Mouse (Mus musculus) spleen, postnatal 36 days (tissue): ENCODE measurements around the gene Slc9a2.

Experiments
- DNase-seq, 2 experiments: peaks; one replicate each; pipeline ENCODE4 v3.0.0; 2022; ENCODE audit warnings: low spot score in 2 of 2, mixed read lengths in 1 of 2

Slc9a2 gene

DNA sequence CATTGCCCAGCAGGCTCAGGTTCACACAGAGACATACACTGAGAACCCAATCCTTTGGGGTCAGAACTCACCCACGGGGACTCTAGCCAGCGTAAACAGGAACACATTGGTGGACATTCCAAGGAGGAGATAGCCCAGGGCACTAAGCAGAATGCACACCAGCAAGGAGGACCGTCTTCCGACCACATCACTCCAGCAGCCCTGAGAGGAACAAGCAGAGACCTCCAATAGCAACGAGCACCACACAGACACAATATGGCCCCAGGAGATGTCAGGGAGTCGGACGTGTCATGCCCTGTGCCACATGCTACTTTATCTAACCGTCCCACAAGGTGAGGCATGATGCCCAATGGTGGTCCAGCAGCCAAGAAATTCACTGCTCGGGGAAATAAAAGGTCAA lies 103.9 kb downstream of the Slc9a2 start:
- DNase-seq = no peak

DNA sequence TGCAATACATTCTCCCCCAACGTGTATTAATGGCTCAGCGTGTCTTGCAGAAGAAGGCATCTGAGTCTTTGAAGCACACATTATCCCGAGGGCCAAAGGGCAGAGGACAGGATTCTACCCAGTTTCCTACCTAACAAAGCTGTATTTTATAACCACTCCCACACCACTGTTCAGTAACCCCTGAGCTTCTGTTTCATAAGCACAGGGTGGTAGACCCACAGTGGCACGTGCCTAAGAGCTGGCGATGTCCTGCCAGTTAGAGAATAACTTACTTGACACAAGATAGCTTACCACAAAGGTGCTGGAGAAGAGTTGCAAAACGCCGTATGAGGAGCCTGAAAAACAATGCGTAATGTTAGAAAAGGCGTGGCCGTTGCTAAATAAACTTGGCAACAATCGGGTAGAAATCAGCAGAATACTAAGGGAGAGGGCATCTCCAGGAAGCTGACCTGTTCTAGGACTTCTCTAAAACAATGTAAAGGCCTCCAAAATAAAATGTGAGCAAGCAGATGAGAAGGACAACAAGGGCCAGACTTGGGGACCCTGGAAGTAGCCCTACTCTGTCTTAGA lies 105.6 kb downstream of the Slc9a2 start:
- DNase-seq = no peak

DNA sequence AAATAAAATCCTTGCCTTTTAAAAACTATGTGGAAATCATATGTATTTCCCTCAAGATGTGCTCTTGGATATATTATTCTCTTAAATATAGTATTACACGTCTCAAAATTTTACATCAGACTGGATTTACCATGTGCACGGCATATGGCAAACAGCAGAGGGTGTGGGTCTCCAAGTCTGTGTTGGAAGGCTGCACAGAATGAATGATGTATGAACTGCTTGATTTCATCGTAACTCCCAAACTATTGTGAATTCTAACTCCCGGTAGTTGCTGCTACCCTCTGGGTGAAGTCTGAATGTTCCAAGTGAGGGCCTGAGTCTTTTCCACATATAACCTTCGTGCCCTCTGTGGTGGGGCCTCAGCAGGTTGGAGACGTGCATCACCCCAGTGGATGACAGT lies 108.6 kb downstream of the Slc9a2 start:
- no peak for DNase-seq

DNA sequence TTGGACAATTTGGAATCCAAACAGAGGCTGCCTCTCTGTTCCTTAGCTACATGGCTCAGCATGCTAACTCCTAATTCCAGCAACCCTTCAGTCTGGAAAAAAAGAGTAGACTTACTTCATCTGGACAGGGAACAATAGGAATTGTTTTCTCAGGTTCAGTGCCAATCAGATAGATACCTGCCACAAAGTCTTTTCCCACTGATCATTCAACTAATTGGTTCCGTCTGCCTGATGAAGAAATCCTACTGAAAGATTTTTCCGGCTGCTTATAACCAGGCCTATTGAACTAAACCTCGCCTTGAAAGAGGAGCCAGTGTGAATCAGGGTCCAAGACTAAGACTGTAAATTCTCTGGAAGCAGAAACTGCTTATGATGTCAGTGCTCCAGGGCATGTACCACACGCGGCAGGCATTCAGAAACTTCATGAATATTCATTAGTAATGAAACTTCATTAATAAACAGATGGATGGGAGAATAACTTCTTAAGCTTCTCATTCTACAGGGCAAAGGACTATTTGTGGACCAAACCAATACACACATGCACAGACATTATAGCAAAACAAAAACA lies 109.4 kb downstream of the Slc9a2 start:
- no peak for DNase-seq

DNA sequence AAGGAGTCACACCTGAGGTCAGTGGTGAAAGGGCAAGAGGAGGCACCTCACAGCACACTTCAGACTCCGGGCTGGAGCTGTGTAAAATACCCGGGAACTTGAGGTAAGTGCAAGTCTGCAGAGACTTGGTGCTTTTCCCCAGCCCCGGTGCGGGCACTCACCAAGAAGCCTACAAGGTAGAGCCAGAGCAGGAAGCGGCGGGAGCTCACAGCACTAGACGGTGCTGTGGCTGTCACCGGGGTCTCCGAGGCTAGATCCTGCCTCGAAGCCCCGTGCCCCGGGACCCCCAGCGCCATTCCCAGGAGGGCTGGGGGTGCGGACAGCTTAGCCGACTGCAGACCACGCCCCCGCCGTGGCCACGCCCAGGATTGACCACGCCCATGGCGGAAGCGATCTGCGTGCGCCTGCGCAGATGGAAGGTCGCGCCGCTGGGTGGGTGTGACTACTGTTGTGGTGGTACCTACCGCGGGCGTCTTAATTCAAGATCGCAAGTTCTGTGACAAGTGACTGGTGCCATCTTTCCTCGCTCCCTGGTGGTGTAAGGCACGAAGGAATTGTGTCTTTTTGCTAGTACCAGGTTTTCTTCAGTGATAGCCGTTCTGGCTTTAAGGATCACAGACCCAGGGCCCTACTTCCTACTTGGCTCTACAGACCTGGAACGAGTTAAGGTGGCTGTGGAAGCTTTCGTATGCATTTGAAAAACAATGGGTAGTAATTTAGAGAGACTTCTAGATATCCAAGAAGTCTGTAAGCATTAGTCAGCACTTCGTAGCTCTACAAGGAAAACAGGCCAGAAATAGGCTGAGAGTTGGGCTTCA lies 110.2 kb downstream of the Slc9a2 start, which contains the start of gene Mfsd9:
Mfsd9 (minus strand) TSS at position 364 of the 818 bp plus-strand sequence.
- peak; percentile 85 for DNase-seq

DNA sequence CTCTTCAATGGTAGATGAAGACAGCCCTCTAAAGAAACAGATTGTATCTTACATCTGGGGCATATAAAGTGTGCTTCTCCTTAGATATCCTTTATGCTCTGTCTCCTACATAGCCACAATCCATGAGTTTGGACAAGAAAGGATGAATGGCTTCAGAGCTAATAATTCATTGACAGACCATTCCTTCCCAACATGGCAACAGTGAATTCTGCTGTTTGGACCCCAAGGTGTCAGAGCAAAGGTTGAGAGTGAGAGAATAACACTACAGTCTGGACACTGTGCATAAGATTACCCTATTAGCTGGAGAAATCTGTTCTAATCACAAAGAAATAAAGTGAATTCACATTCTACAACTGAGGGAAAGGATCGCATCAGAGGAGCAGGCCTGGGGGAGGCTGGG lies 115.1 kb downstream of the Slc9a2 start:
- no peak for DNase-seq

DNA sequence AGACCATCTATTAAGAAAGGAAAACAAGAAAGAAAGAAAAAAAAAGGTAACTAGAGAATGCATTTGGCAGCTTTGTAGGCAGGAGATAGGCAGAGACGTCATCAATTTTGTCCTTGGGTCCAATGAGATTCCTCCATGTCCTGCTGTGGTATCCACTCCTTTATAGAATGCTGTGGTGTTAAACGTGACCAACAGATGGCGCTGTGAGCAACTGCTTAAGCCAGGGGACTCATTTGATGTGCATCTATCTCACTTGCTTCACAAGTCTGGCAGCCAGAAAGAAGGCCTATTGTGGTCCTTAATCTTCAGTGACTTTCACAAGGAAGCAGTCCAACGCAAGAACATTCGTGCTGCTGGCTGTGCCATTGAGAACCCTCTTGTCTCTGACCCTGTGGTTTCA lies 117.0 kb downstream of the Slc9a2 start:
- DNase-seq = peak; percentile 13 to 29

DNA sequence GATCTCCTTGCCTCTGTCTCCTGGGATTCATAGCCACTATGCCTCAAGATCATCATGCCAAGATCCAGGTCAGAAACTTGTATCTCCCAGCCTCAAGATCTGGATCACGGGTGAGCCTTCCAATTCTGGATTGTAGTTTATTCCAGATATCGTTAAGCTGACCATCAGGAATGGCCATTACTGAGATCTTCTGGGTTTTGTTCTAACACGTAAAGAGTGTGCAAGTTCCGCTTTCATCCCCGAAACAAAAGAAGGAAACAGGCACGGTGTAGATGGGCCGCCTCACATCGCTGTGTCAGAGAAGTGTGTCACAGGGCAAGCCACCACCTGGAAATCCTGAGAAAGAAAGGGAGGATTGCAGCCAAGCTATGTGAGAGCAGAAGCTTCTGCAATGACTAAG lies 118.7 kb downstream of the Slc9a2 start:
- DNase-seq = no peak

DNA sequence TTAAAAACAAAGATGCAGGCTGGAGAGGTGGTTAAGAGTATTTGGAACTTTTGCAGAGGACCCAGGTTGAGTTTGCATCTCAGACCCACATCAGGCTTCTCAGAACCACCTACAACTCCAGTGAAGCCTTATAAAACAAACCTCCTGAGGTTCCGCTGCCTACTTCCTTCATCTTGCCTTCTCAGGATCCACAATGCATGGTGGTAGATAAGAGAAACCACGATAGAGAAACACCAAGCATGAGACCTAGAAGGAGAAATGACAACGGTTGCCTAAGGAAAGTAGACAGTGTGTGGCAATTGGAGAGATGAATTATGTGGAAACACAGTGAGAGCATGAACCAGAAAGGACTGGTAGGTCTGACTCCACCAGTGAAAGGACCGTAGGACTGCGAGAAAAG lies 120.5 kb downstream of the Slc9a2 start:
- no peak for DNase-seq

DNA sequence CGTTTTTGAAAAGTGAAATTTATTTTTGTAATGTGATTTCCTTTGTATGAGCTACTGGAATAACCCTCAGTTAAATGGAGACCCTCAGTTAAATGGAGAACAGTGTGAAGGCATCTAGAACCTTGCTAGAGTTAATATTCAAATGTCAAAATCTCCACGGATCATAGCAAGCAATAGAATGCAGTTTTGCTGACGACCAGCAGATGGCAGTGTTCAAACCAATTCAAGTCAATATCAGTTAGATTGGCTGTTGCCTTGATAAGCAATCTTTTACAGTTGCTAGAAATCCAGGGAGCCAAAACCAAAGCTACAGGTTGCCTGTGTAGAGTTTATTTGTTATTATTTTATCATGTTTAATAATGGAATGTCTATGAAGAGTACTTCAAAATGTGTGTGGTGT lies 122.4 kb downstream of the Slc9a2 start:
- DNase-seq = peak in 1 of 2 experiments; percentile 14

DNA sequence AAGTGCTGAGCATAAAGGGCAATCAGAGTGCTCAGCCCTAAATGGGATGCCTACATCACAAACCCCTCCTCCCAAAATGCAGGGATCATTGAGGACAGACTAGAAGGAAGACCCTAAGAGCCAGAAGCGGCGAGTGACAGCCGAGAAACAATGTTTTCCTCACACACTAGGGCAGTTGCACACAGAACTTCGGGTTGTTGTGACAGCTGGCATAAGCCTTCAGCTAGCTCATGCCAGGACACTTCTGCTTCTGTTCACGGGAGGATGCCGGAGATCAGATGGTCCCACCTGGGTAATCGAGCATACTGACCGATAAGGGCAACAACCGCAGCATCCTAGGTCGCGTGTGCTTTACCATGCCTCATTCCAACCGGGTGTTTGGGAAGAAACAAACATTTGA lies 123.7 kb downstream of the Slc9a2 start:
- DNase-seq = no peak

DNA sequence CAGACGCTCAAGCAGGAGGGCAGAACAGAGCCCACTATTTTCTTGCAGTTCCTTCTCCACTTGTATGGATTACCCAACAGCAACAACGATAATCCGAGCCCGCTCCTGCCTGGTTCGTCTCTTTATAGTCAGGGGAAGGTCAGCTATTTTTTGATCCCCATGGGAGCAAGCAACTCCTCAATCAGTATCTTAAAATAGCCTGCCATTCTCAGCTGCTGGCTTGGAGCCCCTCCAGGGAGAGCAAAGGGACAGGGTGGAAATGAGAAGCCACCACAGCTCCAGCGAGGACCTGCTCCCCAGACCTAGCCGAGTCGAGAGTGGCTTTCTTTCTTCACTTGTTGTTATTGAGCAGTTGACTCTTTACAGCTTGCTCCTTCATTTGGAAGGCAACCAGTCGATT lies 125.0 kb downstream of the Slc9a2 start, which contains the start of gene Tmem182:
Tmem182 (plus strand) TSS at position 251 of the 400 bp plus-strand sequence.
- DNase-seq = no peak

DNA sequence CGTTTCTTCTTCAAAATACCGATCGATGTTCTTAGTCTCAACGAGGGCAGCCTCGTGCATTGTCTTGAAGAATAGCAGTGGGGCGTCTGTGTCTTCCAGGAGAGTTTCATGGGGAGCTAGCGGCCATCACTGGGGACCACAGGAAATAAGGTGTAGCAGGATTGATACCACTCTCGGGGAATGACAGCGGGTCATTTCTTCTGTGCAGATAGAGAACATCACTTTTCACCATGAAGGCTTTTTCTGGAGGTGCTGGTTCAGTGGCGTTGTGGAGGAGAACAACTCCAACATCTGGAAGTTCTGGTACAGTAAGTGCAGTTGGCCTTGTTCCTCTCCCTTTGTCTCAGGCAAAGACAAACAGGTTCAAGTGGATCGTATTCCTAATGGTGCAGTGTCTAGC lies 125.5 kb downstream of the Slc9a2 start:
- no peak for DNase-seq

DNA sequence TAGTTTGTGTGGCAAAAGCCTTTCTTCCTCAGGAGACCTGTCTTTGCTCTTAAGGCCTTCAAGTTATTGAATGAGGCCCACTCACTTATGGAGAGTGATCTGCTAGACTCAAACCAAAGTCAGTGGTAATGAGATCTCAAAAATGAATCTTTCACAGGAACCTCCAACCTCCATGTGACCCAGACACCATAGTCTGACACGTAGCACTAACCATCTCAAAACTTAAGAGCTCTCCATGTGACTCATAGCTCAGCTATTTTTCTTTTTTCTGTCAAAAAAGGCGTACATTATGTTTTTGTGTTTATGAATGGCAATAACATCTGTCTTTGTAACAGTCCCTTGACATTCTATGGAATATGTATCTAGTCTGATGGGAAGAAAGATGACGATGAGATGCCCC lies 128.3 kb downstream of the Slc9a2 start:
- no peak for DNase-seq

DNA sequence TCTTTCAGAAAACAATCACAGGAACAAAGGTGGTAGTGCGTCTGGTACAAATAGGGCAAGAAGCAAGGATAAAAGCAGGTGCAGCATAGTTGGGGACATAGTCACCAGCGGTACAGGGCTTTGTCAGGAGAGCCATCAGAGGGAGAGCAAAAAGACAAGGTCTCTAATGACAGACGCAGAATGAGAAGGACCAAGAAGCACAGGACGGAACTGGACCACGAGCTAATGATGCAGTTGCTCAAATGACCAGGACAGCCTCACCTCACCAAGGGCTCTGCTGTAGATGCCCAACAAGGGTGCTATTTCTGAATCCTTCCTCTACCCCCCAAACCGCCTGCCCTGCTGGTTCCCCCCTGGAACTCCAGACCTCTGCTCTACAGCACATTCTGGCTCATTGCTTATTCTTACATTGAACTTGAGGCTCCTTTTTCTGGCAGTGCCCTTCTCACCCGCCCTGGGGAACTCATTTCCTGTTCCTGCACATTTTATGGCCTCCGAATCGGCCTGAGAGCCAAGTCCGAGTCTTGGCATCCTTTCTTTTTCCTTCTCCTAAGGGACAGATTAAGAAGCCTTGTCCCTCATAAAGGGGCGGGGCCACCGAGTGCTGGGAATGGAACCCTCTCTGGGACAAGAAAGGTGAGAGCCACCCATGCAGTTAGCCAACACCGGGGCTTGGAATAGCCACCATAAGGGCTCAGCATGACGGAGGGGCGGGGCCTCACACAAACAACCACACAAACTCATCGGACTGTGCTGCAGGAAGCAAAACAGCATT lies 134.9 kb downstream of the Slc9a2 start:
- no peak for DNase-seq
